Mouse (Mus musculus): Measurements from ENCODE around the gene Tmem209. TPM values are rescaled to one million over a fixed set of nuclear protein-coding genes. Genes with fewer than 3 reads are reported as not detected.

Gene Tmem209
- polyA plus RNA-seq, 1 experiment from 2014 or later: 38.5 TPM

Other genes starting within 250 kb of the Tmem209 start
- 40.6 and 42.5 TPM in 2 replicates for gene Ube2h, start 205.2 kb downstream of the Tmem209 start, polyA plus RNA-seq (2015; fragmentation: Nextera tagmentation; extraction: Ambion mirVana)
- 53.5 and 56.3 TPM in 2 replicates for gene Zc3hc1, start 118.8 kb downstream of the Tmem209 start, polyA plus RNA-seq (2015; fragmentation: Nextera tagmentation; extraction: Ambion mirVana)
- gene Klhdc10, start 107.9 kb downstream of the Tmem209 start, polyA plus RNA-seq (2015; fragmentation: Nextera tagmentation; extraction: Ambion mirVana): 19.3 and 22.6 TPM in 2 replicates
- gene Ssmem1, start 66 bp upstream of the Tmem209 start, polyA plus RNA-seq (2015; fragmentation: Nextera tagmentation; extraction: Ambion mirVana): 0.19 TPM in 1 of 2 replicates, not detected in the other
- 5.2 and 6.0 TPM in 2 replicates for gene Cpa2, start 31.8 kb upstream of the Tmem209 start, polyA plus RNA-seq (2015; fragmentation: Nextera tagmentation; extraction: Ambion mirVana)
- gene Cpa4, start 58.6 kb upstream of the Tmem209 start, polyA plus RNA-seq (2015; fragmentation: Nextera tagmentation; extraction: Ambion mirVana): 0.08 TPM in 2 replicates
- 0.33 TPM in 1 of 2 replicates, not detected in the other for gene Cpa5, start 101.2 kb upstream of the Tmem209 start, polyA plus RNA-seq (2015; fragmentation: Nextera tagmentation; extraction: Ambion mirVana)
- 5.4 and 5.7 TPM in 2 replicates for gene Cpa1, start 129.4 kb upstream of the Tmem209 start, polyA plus RNA-seq (2015; fragmentation: Nextera tagmentation; extraction: Ambion mirVana)
- 15.6 and 16.0 TPM in 2 replicates for gene Cep41, start 184.0 kb upstream of the Tmem209 start, polyA plus RNA-seq (2015; fragmentation: Nextera tagmentation; extraction: Ambion mirVana)
- 1,483 and 1,593 TPM in 2 replicates for gene Mest, start 213.8 kb upstream of the Tmem209 start, polyA plus RNA-seq (2015; fragmentation: Nextera tagmentation; extraction: Ambion mirVana)